Mouse (Mus musculus): Measurements from ENCODE around the gene Zgpat.

DNA sequence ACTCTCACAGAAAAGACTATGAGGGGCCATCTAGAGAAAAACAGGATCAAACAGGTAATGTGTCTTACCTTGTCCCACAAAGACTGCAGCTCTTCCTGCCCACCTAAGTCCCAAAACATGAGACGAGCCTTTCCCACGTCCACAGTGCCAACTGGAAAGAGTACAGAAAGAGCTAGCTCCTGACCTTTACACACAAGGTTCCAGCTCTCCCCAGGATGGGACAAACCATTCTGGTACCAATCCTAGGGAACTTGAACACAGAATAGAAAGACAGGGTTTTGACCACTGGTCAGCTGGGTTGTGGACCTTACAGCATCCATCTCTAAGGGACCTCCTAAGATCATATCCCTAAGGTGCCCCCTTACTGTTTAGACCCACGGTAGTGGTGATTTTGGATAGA is 782 bp upstream of the Zgpat start:
- TF ChIP-seq CEBPB (IDR thresholded peaks at IDR 0.05; ENCODE audit: insufficient read depth, poor library complexity, severe bottlenecking) = no peak
- TF ChIP-seq MYOG (IDR thresholded peaks at IDR 0.05; ENCODE audit: control insufficient read depth in 1 of 3, insufficient read depth in 1 of 3, insufficient read length in 2 of 3, low read depth in 2 of 3) = no peak
- no peak for TF ChIP-seq POLR2AphosphoS2 (IDR thresholded peaks at IDR 0.05; ENCODE audit: insufficient read length, low read depth)
- TF ChIP-seq POLR2A (IDR thresholded peaks at IDR 0.05; ENCODE audit: insufficient read length, low read depth) = no peak
- no peak for TF ChIP-seq TCF12 (IDR thresholded peaks at IDR 0.05; ENCODE audit: insufficient read depth, poor library complexity, severe bottlenecking)
- TF ChIP-seq USF1 (IDR thresholded peaks at IDR 0.05; ENCODE audit: low read depth) = no peak
- no peak for TF ChIP-seq MAX (IDR thresholded peaks at IDR 0.05; ENCODE audit: low read depth)

Measured in myocyte (in vitro differentiated cells).